Mouse (Mus musculus) macrophage (primary cell): ENCODE data around the gene Tdrd12. TPM values are rescaled to one million over a fixed set of nuclear protein-coding genes. Genes with fewer than 3 reads are reported as not detected.
"Not testable (repeated sequence)": the region's sequence is repeated elsewhere in the genome, so short reads cannot be mapped to it uniquely, and the experiment has no call there.

Experiments
- H3K27ac ChIP-seq: fragments of 350-480 bp; formaldehyde crosslinking; 2 replicates; pipeline ENCODE4 v1.9.0; 2021
- H3K36me3 ChIP-seq: fragments of 350-480 bp; formaldehyde crosslinking; 2 replicates; pipeline ENCODE4 v1.9.0; 2021; ENCODE audit errors: inconsistent target
- H3K4me3 ChIP-seq: fragments of 350-480 bp; formaldehyde crosslinking; 2 replicates; pipeline ENCODE4 v1.9.0; 2021; ENCODE audit errors: inconsistent target
- H3K79me2 ChIP-seq: fragments of 350-480 bp; formaldehyde crosslinking; 2 replicates; pipeline ENCODE4 v1.9.0; 2021; ENCODE audit errors: inconsistent target
- WGBS: methylation state at CpG from one replicate; pipeline ENCODE4 v1.1.7; 2026; ENCODE audit warnings: inconsistent platforms; ENCODE audit not compliant: missing documents; 5-methylcytosine and 5-hydroxymethylcytosine counted together
- polyA plus RNA-seq: library from polyadenylated mRNA; stranded (reverse); fragments of 250-400 nt; gene quantifications from 3 replicates; pipeline ENCODE4 v1.2.4, GENCODE M21; 2018; ENCODE audit warnings: inconsistent platforms
- total RNA-seq, 78 experiments: library from RNA; depleted of rRNA; stranded (reverse); fragments of 250-400 nt; gene quantifications; 1 replicate in 9 of 78; 2 replicates in 24 of 78; 3 replicates in 43 of 78; 4 replicates in 2 of 78; pipeline ENCODE4 v1.2.4; 2018; ENCODE audit warnings: inconsistent platforms in 56 of 78

The Tdrd12 gene
- under 1 TPM in 1 of 26 experiments, not detected in 25; 0.17 TPM for total RNA-seq (2018; cell fraction: chromatin; rRNA removed)
- under 1 TPM in 2 of 26 experiments, not detected in 24; 0.10 to 0.17 TPM for total RNA-seq (2018; cell fraction: cytosol; rRNA removed)
- total RNA-seq (2018; cell fraction: nucleus; rRNA removed), result under 1 TPM in 1 of 26 experiments, not detected in 25; 0.71 TPM
- polyA plus RNA-seq, result 0.17 TPM in 1 of 3 replicates, not detected in the others

GRCm38 (mm10) chr7:35537562-35537961, at the start of gene Tdrd12:
Tdrd12 (minus strand) TSS chr7:35537745.
- Histone ChIP-seq H3K79me2 (no peaks in the 10 kb centered on the region), H3K27ac (no peak within 1 kb of the TSS), H3K36me3 (no peaks in the 10 kb centered on the region), H3K4me3 (no peak within 1 kb of the TSS)
- WGBS, result 92% methylated on average over 17 of the region's 17 CpGs

GRCm38 (mm10) chr7:35586906-35587445, 49.4 kb upstream of the Tdrd12 start:
- 51% methylated on average over 15 of the region's 15 CpGs for WGBS
- Histone ChIP-seq H3K4me3 (peak overlapping the region; percentile 70), H3K79me2 (peaks cover 16% of the 10 kb centered on the region; the same call in 1 of the 2 replicates), H3K36me3 (peaks cover 4% of the 10 kb centered on the region; the same call in 1 of the 2 replicates), H3K27ac (no peak overlapping the region)

- 1% methylated on average over 49 of the region's 49 CpGs for WGBS
- Histone ChIP-seq H3K27ac (0 out of 2 replicates have a peak within 1 kb of the TSS, but pooled peaks have one; percentile 28), H3K4me3 (peak within 1 kb of the TSS; percentile 70)
Observed at GRCm38 (mm10) chr7:35586055-35586905, 48.7 kb upstream of the Tdrd12 start, which contains the start of gene Ankrd27. Ankrd27 (plus strand) TSS chr7:35586244.

GRCm38 (mm10) chr7:35585191-35586054, 47.9 kb upstream of the Tdrd12 start, which contains the start of gene Rgs9bp:
Rgs9bp (minus strand) TSS chr7:35585582.
- H3K36me3 ChIP-seq, result no peaks in the 10 kb centered on the region
- H3K27ac ChIP-seq, result 0 out of 2 replicates have a peak within 1 kb of the TSS, but pooled peaks have one; percentile 28
- 2% methylated on average over 42 of the region's 45 CpGs for WGBS
- peak within 1 kb of the TSS; percentile 70 for H3K4me3 ChIP-seq
- peaks cover 16% of the 10 kb centered on the region; the same call in 1 of the 2 replicates for H3K79me2 ChIP-seq

More at GRCm38 (mm10) chr7:35586055-35586905, 48.7 kb upstream of the Tdrd12 start, which contains the start of gene Ankrd27:
- Histone ChIP-seq H3K36me3 (no peaks in the 10 kb centered on the region), H3K79me2 (peaks cover 16% of the 10 kb centered on the region; the same call in 1 of the 2 replicates)

- Histone ChIP-seq H3K79me2 (peaks cover 16% of the 10 kb centered on the region; the same call in 1 of the 2 replicates), H3K27ac (no peak overlapping the region), H3K36me3 (no peaks in the 10 kb centered on the region), H3K4me3 (peak overlapping the region; percentile 70)
- under 1% methylated on average over 42 of the region's 50 CpGs for WGBS
Observed at GRCm38 (mm10) chr7:35584786-35585190, 47.2 kb upstream of the Tdrd12 start.

GRCm38 (mm10) chr7:35584068-35584785, 46.7 kb upstream of the Tdrd12 start:
- Histone ChIP-seq H3K79me2 (peaks cover 16% of the 10 kb centered on the region; the same call in 1 of the 2 replicates), H3K27ac (no peak overlapping the region), H3K36me3 (no peaks in the 10 kb centered on the region), H3K4me3 (no peak overlapping the region)
- WGBS, result 9% methylated on average over 36 of the region's 36 CpGs

GRCm38 (mm10) chr7:35583476-35584025, 46.0 kb upstream of the Tdrd12 start:
- Histone ChIP-seq H3K36me3 (no peaks in the 10 kb centered on the region), H3K4me3 (no peak overlapping the region), H3K27ac (no peak overlapping the region), H3K79me2 (peaks cover 9% of the 10 kb centered on the region; the same call in 1 of the 2 replicates)
- WGBS, result 51% methylated on average over 11 of the region's 11 CpGs

- H3K27ac ChIP-seq, result no peak overlapping the region
- H3K36me3 ChIP-seq, result no peaks in the 10 kb centered on the region
- 71% methylated on average over 5 of the region's 5 CpGs for whole genome bisulfite sequencing
- H3K4me3 ChIP-seq, result no peak overlapping the region
- peaks cover 3% of the 10 kb centered on the region; the same call in 1 of the 2 replicates for H3K79me2 ChIP-seq
Observed at GRCm38 (mm10) chr7:35582719-35583118, 45.2 kb upstream of the Tdrd12 start.

- Histone ChIP-seq H3K27ac (no peak overlapping the region), H3K4me3 (no peak overlapping the region), H3K36me3 (no peaks in the 10 kb centered on the region), H3K79me2 (no peaks in the 10 kb centered on the region)
- 47% methylated on average over 4 of the region's 4 CpGs for WGBS
Observed at GRCm38 (mm10) chr7:35579849-35580248, 42.3 kb upstream of the Tdrd12 start.

DNA sequence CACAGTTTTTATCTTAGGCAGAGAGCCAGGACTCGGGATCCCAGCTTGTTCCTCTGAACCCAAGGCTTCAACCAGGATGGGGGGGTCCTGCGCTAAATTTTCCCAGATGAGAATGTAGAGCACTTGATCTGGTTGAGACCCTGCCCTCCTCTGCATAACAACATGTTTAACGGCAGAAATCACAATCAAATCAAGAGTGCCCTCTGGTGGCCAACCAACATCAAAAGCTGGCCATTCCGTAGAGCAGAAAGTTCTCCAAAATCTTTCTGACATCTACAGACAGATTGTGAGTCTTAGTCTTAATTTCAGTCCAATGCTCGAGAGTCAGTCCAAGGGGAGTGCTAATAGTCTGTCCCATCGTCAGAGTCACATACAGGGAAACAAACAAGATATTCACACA, 33.3 kb upstream of the Tdrd12 start:
- not testable (repeated sequence) for H3K27ac ChIP-seq, H3K4me3 ChIP-seq, H3K36me3 ChIP-seq, H3K79me2 ChIP-seq
- 26% methylated on average over 4 of the region's 6 CpGs for WGBS

- 81% methylated on average over 4 of the region's 4 CpGs for WGBS
- H3K27ac ChIP-seq, H3K4me3 ChIP-seq, H3K36me3 ChIP-seq, H3K79me2 ChIP-seq: not testable (repeated sequence)
Observed at GRCm38 (mm10) chr7:35569724-35570123, 32.2 kb upstream of the Tdrd12 start.

- not testable (repeated sequence) for H3K36me3 ChIP-seq, H3K4me3 ChIP-seq, H3K27ac ChIP-seq, H3K79me2 ChIP-seq
- 89% methylated on average over 13 of the region's 13 CpGs for WGBS
Observed at GRCm38 (mm10) chr7:35565965-35566364, 28.4 kb upstream of the Tdrd12 start.

- H3K4me3 ChIP-seq, H3K27ac ChIP-seq, H3K79me2 ChIP-seq, H3K36me3 ChIP-seq: not testable (repeated sequence)
- WGBS, result 93% methylated on average over 4 of the region's 10 CpGs
Observed at GRCm38 (mm10) chr7:35564872-35565271, 27.3 kb upstream of the Tdrd12 start.
